Mouse (Mus musculus) B cell, adult (primary cell): ENCODE results near the gene Ccng2. TPM values are rescaled to one million over a fixed set of nuclear protein-coding genes. Genes with fewer than 3 reads are reported as not detected.

ENCODE experiments used
- total RNA-seq: library from RNA; stranded (reverse); gene quantifications from 4 replicates; pipeline ENCODE4 v1.2.4, GENCODE M21; 2023; ENCODE audit not compliant: inconsistent age

Ccng2 gene
- total RNA-seq: 61.6 to 70.8 TPM (median 68.6 TPM) in 4 replicates

DNA sequence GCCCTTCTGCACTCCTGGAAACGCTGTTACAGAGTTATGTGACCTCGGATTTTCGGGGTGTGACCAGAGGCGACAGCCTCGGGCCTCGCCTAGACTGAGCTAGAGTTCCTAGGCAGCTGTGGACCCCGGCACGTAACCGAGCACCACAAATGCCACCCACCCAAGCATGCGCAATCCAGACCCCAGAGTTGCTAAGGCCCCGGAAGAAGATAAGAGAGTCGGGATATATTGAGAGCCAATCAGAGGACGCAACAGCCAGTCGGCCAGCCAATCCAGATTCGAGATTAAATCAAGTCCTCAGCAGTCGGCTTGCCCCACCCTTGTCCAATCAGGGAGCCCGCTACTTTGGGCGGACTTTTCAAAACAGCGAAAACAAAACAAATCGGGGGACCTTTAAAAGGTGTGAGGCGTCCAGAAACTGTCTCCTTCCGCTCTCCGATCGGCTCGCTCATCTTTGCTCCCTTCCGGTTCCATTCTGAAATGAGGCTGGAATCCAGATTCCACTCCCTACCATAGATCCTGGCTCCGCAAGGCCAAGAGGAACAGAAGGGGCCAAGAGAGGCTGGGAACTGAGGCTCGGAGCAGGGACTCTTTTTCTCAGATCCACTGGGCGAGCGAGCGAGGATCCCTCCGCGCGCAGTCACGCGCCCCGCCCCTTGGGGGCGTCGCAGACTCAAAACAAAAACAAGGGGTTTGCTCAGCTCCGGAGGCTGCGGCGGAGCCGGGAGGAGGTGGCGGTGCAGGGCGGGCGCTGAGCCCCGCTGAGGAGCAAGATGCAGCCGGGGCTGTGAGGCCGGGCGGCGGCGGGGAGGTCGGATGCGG, at the start of gene Ccng2:
TSS of gene Ccng2 (plus strand) at position 375 of the 822 bp plus-strand sequence.

Other genes with a start within 250 kb of the Ccng2 start
- gene Sowahb, start 222.2 kb upstream of the Ccng2 start, total RNA-seq: not detected in 4 replicates
- 109 to 133 TPM (median 116 TPM) in 4 replicates for gene Sept11, start 173.8 kb upstream of the Ccng2 start, total RNA-seq
- 162 to 176 TPM (median 170 TPM) in 4 replicates for gene Ccni, start 60.8 kb upstream of the Ccng2 start, total RNA-seq
- gene 2010109A12Rik, start 60.7 kb upstream of the Ccng2 start, total RNA-seq: 2.4 to 4.2 TPM (median 2.5 TPM) in 4 replicates